Mouse (Mus musculus) lung, postnatal 0 days (tissue): ENCODE results near the gene Nup210.

Experiments used
- CTCF ChIP-seq: IDR thresholded peaks from 2 replicates; pipeline ENCODE4 v1.5.1; 2016; ENCODE audit warnings: antibody characterized with exemption, mild to moderate bottlenecking
- EP300 ChIP-seq: IDR thresholded peaks from 2 replicates; pipeline ENCODE4 v1.6.1; 2016; ENCODE audit warnings: antibody characterized with exemption, mild to moderate bottlenecking, control low read depth

DNA sequence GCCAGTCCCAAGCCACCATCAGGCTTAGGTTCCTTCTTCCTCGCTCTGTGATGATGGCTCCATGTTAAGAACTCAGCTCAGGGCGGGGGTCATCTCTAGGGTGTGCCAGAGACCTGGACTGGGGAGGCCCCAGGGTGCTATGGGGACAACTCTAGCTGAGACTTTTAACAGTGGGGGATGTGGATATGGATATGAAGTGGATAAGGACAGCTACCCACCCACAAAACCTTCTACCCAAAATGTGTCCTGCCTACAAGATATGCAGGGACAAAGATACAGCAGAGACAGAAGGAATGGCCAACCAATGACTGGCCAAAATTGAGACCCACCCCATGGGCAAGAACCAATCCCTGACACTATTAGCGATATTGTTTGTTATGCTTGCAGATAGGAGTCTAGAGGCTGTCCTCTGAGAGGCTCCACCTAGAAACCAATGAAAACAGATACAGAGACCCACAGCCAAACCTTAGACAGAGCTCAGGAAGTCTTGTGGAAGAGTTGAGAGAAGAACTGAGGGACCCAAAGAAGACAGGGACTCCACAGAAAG, 108.3 kb downstream of the Nup210 start:
- TF ChIP-seq CTCF: no peak
- TF ChIP-seq EP300: no peak
